Mouse (Mus musculus): ENCODE results near the gene Syf2.

Syf2 gene

GRCm38 (mm10) chr4:134923258-134924018, 7.3 kb upstream of the Syf2 start, which contains the start of gene Rsrp1:
Gene Rsrp1 (plus strand): TSS chr4:134923592.
- peak; percentile 98 for DNase-seq (ENCODE audit: low spot score in 2 of 2)

- DNase-seq (ENCODE audit: low spot score in 2 of 2): peak; percentile 76 to 84
These were observed 6.5 kb upstream of the Syf2 start for GRCm38 (mm10) chr4:134924019-134924741.

- DNase-seq (ENCODE audit: low spot score in 2 of 2): no peak
These were observed 5.5 kb upstream of the Syf2 start for GRCm38 (mm10) chr4:134925206-134925605.

DNA sequence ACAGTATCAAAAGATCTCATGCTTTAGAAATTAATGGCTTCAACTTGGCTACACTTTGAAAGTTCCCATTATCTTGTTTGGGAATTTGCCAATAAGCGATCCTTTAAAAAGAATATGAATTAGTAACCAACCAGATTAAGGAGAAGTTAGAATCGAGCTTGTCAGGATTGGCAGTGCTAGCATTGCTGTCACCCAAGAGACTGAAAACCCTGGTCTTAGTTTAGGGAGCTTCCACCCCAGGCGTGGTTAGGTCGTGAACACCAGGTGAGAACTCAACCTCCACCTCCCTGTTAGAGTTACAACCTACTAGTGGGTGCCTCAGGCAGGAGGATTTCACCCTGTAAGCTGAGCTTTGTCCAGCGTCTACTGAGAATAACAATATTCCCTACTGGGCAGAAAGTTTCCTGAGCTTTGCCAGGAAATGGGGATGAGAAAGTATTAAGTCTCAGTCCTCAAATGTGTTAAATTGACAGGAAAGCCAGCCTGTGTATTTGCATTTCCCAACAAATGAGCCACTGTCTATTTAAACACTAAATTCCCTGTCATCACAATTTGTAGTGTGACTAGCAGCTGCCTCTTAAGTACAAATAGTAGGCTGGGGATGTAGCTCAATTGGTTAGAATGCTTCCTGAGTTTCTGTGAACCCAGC, 2.8 kb upstream of the Syf2 start:
- no peak for DNase-seq (ENCODE audit: low spot score in 2 of 2)

DNA sequence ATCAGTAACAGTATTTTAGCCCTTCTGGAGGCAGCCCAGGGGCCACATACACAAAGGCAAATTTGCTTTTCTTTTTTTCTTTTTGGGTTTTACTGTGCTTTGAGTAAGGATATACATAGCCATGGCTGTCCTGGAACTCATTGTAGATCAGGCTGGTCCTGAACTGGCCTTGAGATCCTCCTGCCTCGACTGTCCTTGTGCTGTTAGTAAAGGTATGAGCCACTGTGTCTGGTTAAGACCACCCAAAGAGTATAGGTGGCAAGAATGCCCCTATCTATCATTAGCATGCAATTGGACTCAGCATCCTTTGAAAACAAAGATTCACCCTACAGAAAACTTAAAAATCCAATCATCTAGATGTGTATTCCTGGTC, 2.2 kb upstream of the Syf2 start:
- no peak for DNase-seq (ENCODE audit: low spot score in 2 of 2)

DNA sequence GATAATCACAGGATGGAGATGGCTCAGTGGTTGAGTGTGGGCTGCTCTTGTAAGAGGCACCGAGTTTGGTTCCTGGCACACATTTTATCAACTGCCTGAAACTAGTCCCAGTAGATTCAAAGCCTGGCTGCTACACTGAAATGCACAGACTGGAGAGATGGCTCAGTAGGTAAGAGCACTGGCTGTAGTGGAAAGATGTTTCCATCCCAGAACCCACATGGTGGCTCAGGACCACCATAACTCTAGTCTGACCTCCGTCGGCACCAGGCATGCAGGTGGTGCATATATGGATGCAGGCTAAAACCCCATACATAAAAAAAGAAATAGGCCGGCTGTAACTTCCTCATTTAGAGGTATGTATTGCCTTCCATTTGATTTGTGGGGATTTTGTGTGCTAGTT, 1.2 kb upstream of the Syf2 start:
- DNase-seq (ENCODE audit: low spot score in 2 of 2): no peak

GRCm38 (mm10) chr4:134930190-134930589, 508 bp upstream of the Syf2 start:
- no peak for DNase-seq (ENCODE audit: low spot score in 2 of 2)

DNA sequence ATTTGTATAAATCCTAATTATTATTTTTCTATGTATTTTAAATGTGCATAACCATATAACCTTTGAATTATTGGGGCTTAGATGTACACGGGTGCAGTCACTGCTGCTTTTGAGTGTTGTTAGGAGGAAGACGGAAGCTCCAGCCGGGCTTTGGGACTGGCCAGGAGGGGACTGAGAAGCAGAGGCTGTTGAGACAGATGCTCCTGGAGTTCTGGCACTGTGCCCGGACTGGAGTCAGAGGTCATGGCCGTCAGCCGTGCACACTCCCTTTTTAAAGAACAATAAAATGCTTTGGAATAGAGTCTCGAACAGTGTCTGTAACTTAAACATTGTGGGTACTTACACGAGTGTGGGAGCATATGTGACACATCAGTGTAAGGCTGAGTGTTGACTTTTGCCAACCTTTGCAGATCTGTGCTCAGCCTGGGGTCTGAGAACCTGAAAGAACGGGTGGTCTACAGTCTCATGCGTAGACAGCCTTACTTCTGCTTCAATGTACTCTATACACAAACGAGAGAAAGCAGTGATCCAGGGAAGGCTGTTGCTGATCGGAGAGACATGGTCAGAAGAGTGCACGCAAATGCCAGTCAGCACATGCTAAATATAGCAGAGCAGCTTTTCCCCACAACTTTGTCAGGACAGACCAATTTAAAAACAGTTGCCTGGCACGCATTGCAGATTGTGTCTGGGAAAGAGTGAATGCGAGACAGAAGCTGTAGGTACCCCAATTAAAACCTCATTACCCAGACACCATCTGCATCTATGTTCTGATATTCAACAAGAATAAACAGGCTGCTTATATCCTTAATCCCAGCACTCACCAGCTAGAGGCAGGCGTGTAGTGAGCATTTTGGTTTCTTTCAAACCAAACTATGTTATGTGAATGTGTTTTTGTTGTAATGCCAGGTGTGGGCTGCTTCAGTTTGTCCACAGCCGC, 6.8 kb downstream of the Syf2 start:
- DNase-seq (ENCODE audit: low spot score in 2 of 2): no peak

GRCm38 (mm10) chr4:134939900-134940299, 9.2 kb downstream of the Syf2 start:
- DNase-seq (ENCODE audit: low spot score in 2 of 2): no peak

DNA sequence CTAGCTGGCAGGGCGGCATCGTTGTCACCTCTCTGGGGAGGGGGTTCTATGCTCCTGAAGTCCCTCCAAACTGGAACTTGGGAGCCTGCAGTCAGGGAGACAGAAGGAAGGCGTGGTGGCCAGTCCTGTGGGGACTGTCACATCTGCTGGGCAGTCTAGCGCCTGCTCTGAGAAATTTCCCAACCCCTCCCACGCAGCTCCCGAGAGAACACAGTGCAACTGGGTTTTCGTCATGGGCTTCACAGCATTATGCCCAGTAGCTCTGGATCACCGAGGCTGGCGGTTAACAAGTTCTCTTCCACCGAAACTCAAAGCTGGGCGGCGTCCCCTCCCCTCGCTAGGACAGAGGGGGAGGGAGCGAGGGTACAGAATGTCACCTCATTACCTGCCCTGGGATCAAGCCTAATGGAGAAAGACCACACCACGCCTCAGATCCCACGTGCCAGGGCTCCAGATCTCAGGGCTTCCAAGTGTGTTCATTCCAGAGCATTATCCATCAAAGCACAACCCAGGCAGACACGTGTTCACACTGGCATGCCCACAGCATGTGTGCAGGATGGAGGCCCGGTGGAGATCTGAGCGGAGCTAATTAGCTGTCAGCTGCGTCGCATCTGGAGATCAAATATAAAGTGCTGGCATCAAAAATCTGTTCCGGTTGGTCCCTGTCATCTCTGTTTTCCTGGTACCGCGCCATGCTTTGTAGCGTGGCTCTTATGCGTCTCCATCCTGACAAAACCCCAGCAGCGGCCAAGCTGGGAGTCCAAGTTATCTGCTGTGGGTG, 13.2 kb downstream of the Syf2 start:
- no peak for DNase-seq (ENCODE audit: low spot score in 2 of 2)

- peak; percentile 68 to 85 for DNase-seq (ENCODE audit: low spot score in 2 of 2)
These were observed 15.5 kb downstream of the Syf2 start for GRCm38 (mm10) chr4:134946024-134946744.

DNA sequence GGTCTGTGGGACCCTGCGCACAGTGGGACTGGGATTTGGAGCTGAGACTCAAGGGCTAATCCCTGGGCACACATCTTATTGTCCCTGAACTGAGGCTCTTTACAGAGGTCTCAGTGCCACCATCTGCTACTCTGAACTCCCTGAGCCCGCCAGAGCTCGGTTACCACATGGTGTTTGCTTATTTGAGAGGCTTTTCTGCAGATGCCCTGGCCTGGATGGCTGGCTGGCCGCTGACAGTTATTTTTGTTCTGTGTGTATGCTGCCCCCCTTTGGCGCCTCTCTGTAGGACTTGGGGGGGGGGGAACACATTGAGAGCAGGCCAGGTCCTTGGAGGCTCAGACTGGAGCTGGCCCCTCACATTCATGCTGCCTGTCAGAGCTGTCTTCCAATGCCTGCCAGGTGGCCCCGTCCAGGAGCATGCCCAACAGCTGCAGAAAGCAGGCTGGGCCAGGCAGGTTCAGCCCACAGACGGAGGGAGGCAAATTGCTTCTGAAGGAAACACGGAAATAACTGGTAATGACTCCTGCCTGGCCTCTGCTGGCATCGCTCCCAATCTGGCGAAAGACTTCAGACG, 19.9 kb downstream of the Syf2 start:
- DNase-seq (ENCODE audit: low spot score in 2 of 2): no peak

- no peak for DNase-seq (ENCODE audit: low spot score in 2 of 2)
These were observed 23.8 kb downstream of the Syf2 start for GRCm38 (mm10) chr4:134954461-134954860.

DNA sequence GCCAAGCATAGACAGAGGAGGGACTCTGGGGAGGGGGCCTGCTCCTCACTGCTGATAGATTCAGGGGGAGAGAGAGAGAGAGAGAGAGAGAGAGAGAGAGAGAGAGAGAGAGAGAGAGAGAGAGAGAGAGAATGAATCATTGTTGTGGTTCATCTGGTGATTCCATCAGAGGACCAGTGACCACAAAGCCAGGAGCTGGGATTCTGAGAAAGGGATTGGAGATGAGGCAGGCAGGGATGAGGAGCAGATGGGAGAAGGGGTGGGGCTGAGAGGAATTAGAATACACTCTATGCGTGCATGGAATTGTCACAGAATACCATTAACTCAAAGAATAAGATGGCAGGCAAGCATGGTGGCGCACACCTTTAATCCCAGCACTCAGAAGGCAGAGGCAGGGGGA, 24.5 kb downstream of the Syf2 start:
- no peak for DNase-seq (ENCODE audit: low spot score in 2 of 2)

DNA sequence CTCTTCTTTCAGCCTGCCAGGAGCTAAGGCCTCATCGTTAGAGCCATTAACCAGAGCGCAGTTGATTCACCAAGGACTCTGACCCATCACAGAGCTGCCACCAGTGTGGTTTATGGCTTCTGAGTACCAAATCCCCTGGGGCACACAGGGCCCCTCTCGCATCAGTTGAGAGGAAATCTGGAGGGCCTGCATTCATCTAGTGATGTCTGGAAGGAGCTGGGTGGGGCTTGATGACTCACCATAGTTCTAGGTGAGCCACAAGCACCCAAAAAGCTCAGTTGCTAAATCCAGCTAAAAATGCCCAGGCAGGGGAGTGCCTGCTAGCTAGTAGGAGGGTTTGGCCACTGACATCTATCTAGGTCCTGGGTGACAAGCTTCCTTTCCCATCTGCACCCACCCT, 25.1 kb downstream of the Syf2 start:
- DNase-seq (ENCODE audit: low spot score in 2 of 2): peak in 1 of 2 experiments; percentile 43

- DNase-seq (ENCODE audit: low spot score in 2 of 2): peak; percentile 77 to 90
These were observed 25.6 kb downstream of the Syf2 start for GRCm38 (mm10) chr4:134956328-134956727.

- peak; percentile 77 to 88 for DNase-seq (ENCODE audit: low spot score in 2 of 2)
These were observed 32.5 kb downstream of the Syf2 start for GRCm38 (mm10) chr4:134963021-134963776.

DNA sequence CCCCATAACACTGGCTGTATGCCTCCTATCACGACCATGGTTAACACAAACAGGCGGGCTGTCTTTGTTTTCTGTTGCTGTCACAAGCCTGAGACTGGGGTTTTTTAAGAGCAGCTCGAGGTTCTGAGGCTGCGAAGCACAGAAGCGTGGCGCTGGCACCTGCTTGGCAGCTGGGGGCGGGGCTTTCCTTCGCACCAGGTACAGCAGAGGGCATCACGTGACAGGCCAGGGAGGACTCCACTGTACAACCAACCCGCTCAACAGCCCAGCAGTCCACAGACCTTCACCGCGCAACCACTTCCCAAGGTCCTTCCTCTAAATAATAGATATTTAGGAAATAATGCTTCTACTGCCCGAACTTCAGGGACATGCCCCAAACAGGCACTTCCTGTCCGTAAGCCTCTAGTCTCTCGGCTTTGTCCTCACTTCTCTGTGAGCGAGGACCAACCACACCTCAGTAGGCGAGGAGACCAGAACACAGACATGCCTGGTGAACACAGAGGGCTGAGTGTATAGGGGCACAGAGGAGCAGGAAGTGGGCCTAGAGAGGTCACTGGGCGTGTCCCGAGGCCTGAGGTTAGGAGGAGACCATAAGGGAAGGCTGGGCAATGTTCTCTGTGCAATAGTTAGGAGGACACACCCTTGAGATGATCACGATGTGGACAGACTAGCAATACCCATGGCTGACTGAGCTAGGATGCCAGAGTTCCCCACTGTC, 37.3 kb downstream of the Syf2 start:
- DNase-seq (ENCODE audit: low spot score in 2 of 2): peak in 1 of 2 experiments; percentile 39
